Mouse (Mus musculus): ENCODE results near the gene Gja3.
"Not testable (repeated sequence)": the region's sequence is repeated elsewhere in the genome, so short reads cannot be mapped to it uniquely, and the experiment has no call there.

- not testable (repeated sequence) for TF ChIP-seq EP300 (optimal IDR thresholded peaks at IDR 0.05); CTCF (IDR thresholded peaks at IDR 0.05; ENCODE audit: low read depth)
These were observed 41.1 kb downstream of the Gja3 start for GRCm38 (mm10) chr14:57016806-57017205.

Measured in stomach, postnatal 0 days (tissue).